Mouse (Mus musculus) heart, embryonic 15.5 days (tissue): ENCODE measurements around the gene Pxylp1. TPM values are rescaled to one million over a fixed set of nuclear protein-coding genes. Genes with fewer than 3 reads are reported as not detected.

Experiments used
- ATAC-seq: fragments of 200-750 bp; cut with Nextera tagmentation; replicated peaks from 2 replicates; pipeline ENCODE4 v1.8.0; 2017; ENCODE audit warnings: low read depth, moderate TSS enrichment; ENCODE audit not compliant: insufficient number of reproducible peaks, insufficient read depth, low FRiP score
- H3K27ac ChIP-seq: fragments of 300-500 bp; sonication (generic); 2 replicates; pipeline ENCODE4 v1.5.1; 2015; ENCODE audit warnings: mild to moderate bottlenecking, inconsistent platforms
- H3K27me3 ChIP-seq: fragments of 300-500 bp; sonication (generic); 2 replicates; pipeline ENCODE4 v1.6.1; 2015; ENCODE audit warnings: inconsistent platforms
- H3K36me3 ChIP-seq: fragments of 300-500 bp; sonication (generic); 2 replicates; pipeline ENCODE4 v1.6.1; 2015; ENCODE audit warnings: mild to moderate bottlenecking, inconsistent platforms
- H3K4me1 ChIP-seq: fragments of 300-500 bp; sonication (generic); replicated peaks from 2 replicates; pipeline ENCODE4 v1.6.1; 2015; ENCODE audit warnings: inconsistent platforms
- H3K4me2 ChIP-seq: fragments of 300-500 bp; sonication (generic); 2 replicates; pipeline ENCODE4 v1.6.1; 2015; ENCODE audit warnings: inconsistent platforms, mild to moderate bottlenecking, moderate library complexity
- H3K4me3 ChIP-seq: fragments of 300-500 bp; sonication (generic); 2 replicates; pipeline ENCODE4 v1.5.1; 2015; ENCODE audit warnings: mild to moderate bottlenecking, inconsistent platforms
- H3K9ac ChIP-seq: fragments of 300-500 bp; sonication (generic); 2 replicates; pipeline ENCODE4 v1.6.1; 2015; ENCODE audit warnings: mild to moderate bottlenecking, inconsistent platforms
- H3K9me3 ChIP-seq: fragments of 300-500 bp; sonication (generic); replicated peaks from 2 replicates; pipeline ENCODE4 v1.6.1; 2016; ENCODE audit warnings: inconsistent platforms
- WGBS: fragments of 180-500 bp; shearing (Covaris S2); methylation state at CpG from one replicate; pipeline ENCODE4 v1.1.7; 2015; ENCODE audit warnings: mixed read lengths; 5-methylcytosine and 5-hydroxymethylcytosine counted together
- polyA plus RNA-seq: library from polyadenylated mRNA; unstranded; fragments of >200 nt; fragmentation: Nextera tagmentation; extraction: Ambion mirVana; gene quantifications from 2 replicates; pipeline ENCODE4 v1.2.1, GENCODE M21; 2015

Gene Pxylp1
- polyA plus RNA-seq, 1 experiment from 2014 or later = 27.6 TPM

GRCm38 (mm10) chr9:96914005-96914404 lies 21.5 kb upstream of the Pxylp1 start:
- no peak for ATAC-seq
- no peaks in the 10 kb centered on the region for H3K27me3 ChIP-seq
- H3K4me2 ChIP-seq = no peak overlapping the region
- no peak overlapping the region for H3K9ac ChIP-seq
- H3K4me3 ChIP-seq = no peak overlapping the region
- H3K27ac ChIP-seq = no peak overlapping the region
- 88% methylated on average over 3 of the region's 3 CpGs for WGBS
- H3K9me3 ChIP-seq = no peaks in the 10 kb centered on the region
- 0 out of 2 replicates have a peak, but pooled peaks cover 5% of the 10 kb centered on the region for H3K4me1 ChIP-seq
- no peaks in the 10 kb centered on the region for H3K36me3 ChIP-seq

GRCm38 (mm10) chr9:96909503-96909902 lies 17.0 kb upstream of the Pxylp1 start:
- no peaks in the 10 kb centered on the region for H3K9me3 ChIP-seq
- H3K36me3 ChIP-seq = no peaks in the 10 kb centered on the region
- H3K4me2 ChIP-seq = no peak overlapping the region
- no peaks in the 10 kb centered on the region for H3K27me3 ChIP-seq
- H3K27ac ChIP-seq = no peak overlapping the region
- no peak overlapping the region for H3K9ac ChIP-seq
- 88% methylated on average over 1 of the region's 1 CpGs for WGBS
- no peak for ATAC-seq
- H3K4me1 ChIP-seq = 0 out of 2 replicates have a peak, but pooled peaks cover 3% of the 10 kb centered on the region
- H3K4me3 ChIP-seq = no peak overlapping the region

GRCm38 (mm10) chr9:96908737-96909136 lies 16.3 kb upstream of the Pxylp1 start:
- Histone ChIP-seq H3K4me2 (no peak overlapping the region), H3K36me3 (no peaks in the 10 kb centered on the region), H3K9ac (no peak overlapping the region), H3K27me3 (no peaks in the 10 kb centered on the region), H3K4me1 (0 out of 2 replicates have a peak, but pooled peaks cover 3% of the 10 kb centered on the region), H3K4me3 (no peak overlapping the region), H3K27ac (no peak overlapping the region), H3K9me3 (no peaks in the 10 kb centered on the region)
- no peak for ATAC-seq
- 68% methylated on average over 2 of the region's 2 CpGs for WGBS

- ATAC-seq = no peak
- no peaks in the 10 kb centered on the region for H3K36me3 ChIP-seq
- H3K4me3 ChIP-seq = no peak overlapping the region
- no peaks in the 10 kb centered on the region for H3K27me3 ChIP-seq
- H3K9me3 ChIP-seq = no peaks in the 10 kb centered on the region
- H3K4me1 ChIP-seq = 0 out of 2 replicates have a peak, but pooled peaks cover 3% of the 10 kb centered on the region
- 82% methylated on average over 7 of the region's 7 CpGs for WGBS
- no peak overlapping the region for H3K27ac ChIP-seq
- no peak overlapping the region for H3K4me2 ChIP-seq
- no peak overlapping the region for H3K9ac ChIP-seq
These were observed 12.2 kb upstream of the Pxylp1 start for GRCm38 (mm10) chr9:96904360-96905355.

GRCm38 (mm10) chr9:96899717-96900116 lies 7.2 kb upstream of the Pxylp1 start:
- 72% methylated on average over 5 of the region's 5 CpGs for WGBS
- ATAC-seq = no peak

GRCm38 (mm10) chr9:96899004-96899403 lies 6.5 kb upstream of the Pxylp1 start:
- Histone ChIP-seq H3K36me3 (no peaks in the 10 kb centered on the region), H3K27me3 (no peaks in the 10 kb centered on the region), H3K9ac (no peak overlapping the region), H3K4me2 (no peak overlapping the region), H3K27ac (no peak overlapping the region), H3K4me3 (no peak overlapping the region), H3K4me1 (no peaks in the 10 kb centered on the region), H3K9me3 (no peaks in the 10 kb centered on the region)
- no peak for ATAC-seq

More at GRCm38 (mm10) chr9:96899717-96900116, 7.2 kb upstream of the Pxylp1 start:
- Histone ChIP-seq H3K27ac (no peak overlapping the region), H3K4me2 (no peak overlapping the region), H3K4me3 (no peak overlapping the region), H3K4me1 (no peaks in the 10 kb centered on the region), H3K27me3 (no peaks in the 10 kb centered on the region), H3K9me3 (no peaks in the 10 kb centered on the region), H3K36me3 (no peaks in the 10 kb centered on the region), H3K9ac (no peak overlapping the region)

GRCm38 (mm10) chr9:96896690-96897089 lies 4.2 kb upstream of the Pxylp1 start:
- no peak overlapping the region for H3K9ac ChIP-seq
- H3K4me2 ChIP-seq = no peak overlapping the region
- H3K36me3 ChIP-seq = no peaks in the 10 kb centered on the region
- no peak overlapping the region for H3K27ac ChIP-seq
- ATAC-seq = no peak
- WGBS = 95% methylated on average over 1 of the region's 1 CpGs
- H3K4me1 ChIP-seq = no peaks in the 10 kb centered on the region
- H3K27me3 ChIP-seq = no peaks in the 10 kb centered on the region
- no peaks in the 10 kb centered on the region for H3K9me3 ChIP-seq
- H3K4me3 ChIP-seq = no peak overlapping the region

GRCm38 (mm10) chr9:96893582-96893981 lies 1.1 kb upstream of the Pxylp1 start:
- ATAC-seq = no peak
- H3K4me1 ChIP-seq = peaks cover 5% of the 10 kb centered on the region
- H3K36me3 ChIP-seq = no peaks in the 10 kb centered on the region
- H3K27me3 ChIP-seq = peaks cover 5% of the 10 kb centered on the region; the same call in 1 of the 2 replicates
- no peaks in the 10 kb centered on the region for H3K9me3 ChIP-seq
- no peak overlapping the region for H3K9ac ChIP-seq
- H3K4me3 ChIP-seq = no peak overlapping the region
- 78% methylated on average over 5 of the region's 5 CpGs for WGBS
- H3K4me2 ChIP-seq = no peak overlapping the region
- H3K27ac ChIP-seq = no peak overlapping the region

GRCm38 (mm10) chr9:96891341-96892330 lies 833 bp downstream of the Pxylp1 start:
- Histone ChIP-seq H3K36me3 (no peaks in the 10 kb centered on the region), H3K27ac (no peak overlapping the region), H3K9ac (no peak overlapping the region), H3K9me3 (no peaks in the 10 kb centered on the region), H3K4me1 (peaks cover 25% of the 10 kb centered on the region), H3K27me3 (peaks cover 7% of the 10 kb centered on the region), H3K4me2 (no peak overlapping the region), H3K4me3 (no peak overlapping the region)
- ATAC-seq = no peak
- WGBS = 74% methylated on average over 12 of the region's 12 CpGs

GRCm38 (mm10) chr9:96890756-96891155 lies 1.7 kb downstream of the Pxylp1 start:
- peaks cover 7% of the 10 kb centered on the region for H3K27me3 ChIP-seq
- 85% methylated on average over 6 of the region's 6 CpGs for WGBS
- H3K4me1 ChIP-seq = peaks cover 34% of the 10 kb centered on the region
- no peak overlapping the region for H3K4me2 ChIP-seq
- ATAC-seq = no peak
- no peak overlapping the region for H3K4me3 ChIP-seq
- no peak overlapping the region for H3K27ac ChIP-seq
- H3K9ac ChIP-seq = no peak overlapping the region
- no peaks in the 10 kb centered on the region for H3K36me3 ChIP-seq
- H3K9me3 ChIP-seq = no peaks in the 10 kb centered on the region

GRCm38 (mm10) chr9:96890266-96890665 lies 2.2 kb downstream of the Pxylp1 start:
- H3K4me1 ChIP-seq = peaks cover 39% of the 10 kb centered on the region
- H3K9ac ChIP-seq = no peak overlapping the region
- H3K4me2 ChIP-seq = peak overlapping the region; percentile 86; the same call in 1 of the 2 replicates
- no peaks in the 10 kb centered on the region for H3K9me3 ChIP-seq
- no peak overlapping the region for H3K27ac ChIP-seq
- H3K4me3 ChIP-seq = no peak overlapping the region
- H3K36me3 ChIP-seq = no peaks in the 10 kb centered on the region
- no peak for ATAC-seq
- peaks cover 7% of the 10 kb centered on the region for H3K27me3 ChIP-seq
- WGBS = 84% methylated on average over 6 of the region's 6 CpGs
